Mouse (Mus musculus) frontal cortex, postnatal 14 days (tissue): ENCODE data around the gene Gm17349.
A peak's percentile ranks its signal among the peaks of the same experiment; 100 is the strongest.
"Not testable (repeated sequence)": the region's sequence is repeated elsewhere in the genome, so short reads cannot be mapped to it uniquely, and the experiment has no call there.

ENCODE experiments used
- DNase-seq, 2 experiments: peaks; one replicate each; pipeline ENCODE4 v3.0.0; 2022; ENCODE audit warnings: low spot score in 2 of 2

Gm17349 gene

GRCm38 (mm10) chr15:99705440-99706048 lies at the start of gene Gm17349:
Gene Gm17349, minus strand, starts transcription at chr15:99705490.
- DNase-seq: peak in 1 of 2 experiments; percentile 53

GRCm38 (mm10) chr15:99754204-99754603 lies 48.9 kb upstream of the Gm17349 start:
- no peak for DNase-seq

GRCm38 (mm10) chr15:99740229-99740628 lies 34.9 kb upstream of the Gm17349 start:
- DNase-seq: no peak

GRCm38 (mm10) chr15:99736675-99737074 lies 31.4 kb upstream of the Gm17349 start:
- no peak for DNase-seq

- DNase-seq: peak; percentile 100
These were observed 30.3 kb upstream of the Gm17349 start for GRCm38 (mm10) chr15:99735631-99736030.

- DNase-seq: no peak
These were observed 27.9 kb upstream of the Gm17349 start for GRCm38 (mm10) chr15:99733186-99733585.

GRCm38 (mm10) chr15:99731678-99732077 lies 26.4 kb upstream of the Gm17349 start:
- no peak for DNase-seq

GRCm38 (mm10) chr15:99731167-99731566 lies 25.9 kb upstream of the Gm17349 start:
- no peak for DNase-seq

- no peak for DNase-seq
These were observed 23.9 kb upstream of the Gm17349 start for GRCm38 (mm10) chr15:99729056-99729783.

GRCm38 (mm10) chr15:99728211-99728610 lies 22.9 kb upstream of the Gm17349 start:
- no peak for DNase-seq

GRCm38 (mm10) chr15:99727525-99727924 lies 22.2 kb upstream of the Gm17349 start:
- DNase-seq: no peak

- DNase-seq: not testable (repeated sequence)
These were observed 21.7 kb upstream of the Gm17349 start for GRCm38 (mm10) chr15:99727039-99727438.

- no peak for DNase-seq
These were observed 21.3 kb upstream of the Gm17349 start for GRCm38 (mm10) chr15:99726549-99726948.

- peak; percentile 93 to 96 for DNase-seq
These were observed 20.3 kb upstream of the Gm17349 start, which contains the start of gene Cox14 for GRCm38 (mm10) chr15:99725341-99726155. Gene Cox14, plus strand, starts transcription at chr15:99725618.

GRCm38 (mm10) chr15:99724292-99725021 lies 19.2 kb upstream of the Gm17349 start:
- DNase-seq: peak in 1 of 2 experiments; percentile 70

GRCm38 (mm10) chr15:99723515-99724291 lies 18.4 kb upstream of the Gm17349 start:
- peak in 1 of 2 experiments; percentile 55 for DNase-seq

- DNase-seq: no peak
These were observed 17.8 kb upstream of the Gm17349 start for GRCm38 (mm10) chr15:99723120-99723514.

- no peak for DNase-seq
These were observed 16.8 kb upstream of the Gm17349 start for GRCm38 (mm10) chr15:99721921-99722743.

GRCm38 (mm10) chr15:99719865-99720264 lies 14.6 kb upstream of the Gm17349 start:
- DNase-seq: no peak

GRCm38 (mm10) chr15:99718461-99719021 lies 13.3 kb upstream of the Gm17349 start:
- DNase-seq: no peak
